Mouse (Mus musculus) left cerebral cortex, adult 8-10 months (tissue): ENCODE measurements at regions not wholly inside any gene's neighbourhood (a gene's known extent, or its start where the extent isn't known, plus 50 kb on each side); places are given as distances from the start of the nearest gene placed in this dataset.

Experiments used
- DNase-seq, 2 experiments: peaks; one replicate each; pipeline ENCODE4 v3.0.0; 2022; ENCODE audit warnings: low spot score in 2 of 2

GRCm38 (mm10) chr13:72352641-72353181 lies 275.9 kb upstream of the Irx2 start:
- DNase-seq: no peak

GRCm38 (mm10) chr13:72355297-72355696 lies 273.3 kb upstream of the Irx2 start:
- DNase-seq: no peak

GRCm38 (mm10) chr13:72355821-72356220 lies 272.8 kb upstream of the Irx2 start:
- DNase-seq: no peak

- no peak for DNase-seq
Measured at GRCm38 (mm10) chr13:72358243-72358904, 270.2 kb upstream of the Irx2 start.

GRCm38 (mm10) chr13:72365534-72366271 lies 262.9 kb upstream of the Irx2 start:
- DNase-seq: no peak

- no peak for DNase-seq
Measured at GRCm38 (mm10) chr13:72366281-72366680, 262.3 kb upstream of the Irx2 start.

- DNase-seq: no peak
Measured at GRCm38 (mm10) chr13:72370131-72370530, 258.5 kb upstream of the Irx2 start.

- no peak for DNase-seq
Measured at GRCm38 (mm10) chr13:72370997-72371396, 257.6 kb upstream of the Irx2 start.

GRCm38 (mm10) chr13:72393366-72393765 lies 235.3 kb upstream of the Irx2 start:
- no peak for DNase-seq

GRCm38 (mm10) chr13:72400677-72401076 lies 227.9 kb upstream of the Irx2 start:
- DNase-seq: peak; percentile 27 to 85

GRCm38 (mm10) chr13:72409238-72409965 lies 219.2 kb upstream of the Irx2 start:
- no peak for DNase-seq

GRCm38 (mm10) chr13:72412656-72413055 lies 216.0 kb upstream of the Irx2 start:
- no peak for DNase-seq

- no peak for DNase-seq
Measured at GRCm38 (mm10) chr13:72416981-72417380, 211.6 kb upstream of the Irx2 start.

- DNase-seq: no peak
Measured at GRCm38 (mm10) chr13:72417816-72418215, 210.8 kb upstream of the Irx2 start.

- DNase-seq: no peak
Measured at GRCm38 (mm10) chr13:72418285-72418684, 210.3 kb upstream of the Irx2 start.

GRCm38 (mm10) chr13:72419532-72419931 lies 209.1 kb upstream of the Irx2 start:
- no peak for DNase-seq

- DNase-seq: no peak
Measured at GRCm38 (mm10) chr13:72425917-72426316, 202.7 kb upstream of the Irx2 start.

GRCm38 (mm10) chr13:72445336-72445735 lies 183.3 kb upstream of the Irx2 start:
- no peak for DNase-seq

- no peak for DNase-seq
Measured at GRCm38 (mm10) chr13:72448458-72449058, 180.1 kb upstream of the Irx2 start.

GRCm38 (mm10) chr13:72495353-72495752 lies 133.3 kb upstream of the Irx2 start:
- DNase-seq: no peak

GRCm38 (mm10) chr13:72497036-72497435 lies 131.6 kb upstream of the Irx2 start:
- DNase-seq: no peak

GRCm38 (mm10) chr13:72497521-72497920 lies 131.1 kb upstream of the Irx2 start:
- no peak for DNase-seq
